Mouse (Mus musculus) adrenal gland (tissue): ENCODE results near the gene Gcgr.
"Not testable (repeated sequence)": the region's sequence is repeated elsewhere in the genome, so short reads cannot be mapped to it uniquely, and the experiment has no call there.

Experiments used
- intact Hi-C: fragments of 180-260 bp; cut with DNase I; formaldehyde crosslinking; loops from one replicate; pipeline ENCODE4 v1.15.1; 2025

The Gcgr gene

DNA sequence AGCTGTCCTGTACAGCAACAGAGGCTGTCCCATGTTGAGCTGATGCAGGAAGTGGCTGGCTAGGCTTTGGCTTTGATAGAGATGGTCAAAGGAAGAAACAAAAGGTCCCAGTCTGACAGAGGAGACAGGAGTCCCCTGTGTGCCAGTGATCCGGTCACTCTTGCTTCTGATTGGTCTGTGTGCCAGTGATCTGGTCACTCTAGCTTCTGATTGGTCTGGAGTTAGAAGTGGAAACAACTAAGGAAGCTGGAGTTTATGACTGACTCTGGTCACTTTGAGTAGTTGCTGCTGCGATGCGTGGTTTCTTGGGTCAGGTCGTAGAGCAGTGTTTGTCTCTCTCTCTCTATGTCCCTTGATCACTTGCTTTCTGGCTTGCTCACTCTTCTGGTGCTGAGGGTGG lies 28.8 kb upstream of the Gcgr start:
- intact Hi-C loops, result no loop called here

DNA sequence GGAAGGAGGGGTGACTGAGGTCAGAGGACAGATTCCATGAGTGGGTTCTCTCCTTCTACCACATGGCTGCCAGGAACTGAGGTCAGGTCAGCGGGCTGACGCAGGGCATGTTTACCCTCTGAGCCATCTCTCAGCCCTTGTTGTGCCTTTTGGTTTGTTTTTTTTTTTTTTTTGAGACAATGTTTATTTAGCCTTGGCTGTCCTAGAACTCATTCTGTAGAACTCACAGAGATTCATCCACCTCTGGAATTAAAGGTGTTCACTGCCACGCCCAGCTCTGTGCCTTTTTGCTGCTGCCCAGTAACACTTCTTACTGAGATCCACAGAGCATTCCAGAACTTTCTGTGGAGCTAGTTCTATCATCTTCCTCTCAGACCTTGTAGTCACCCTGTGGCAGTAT lies 24.8 kb upstream of the Gcgr start:
- intact Hi-C loops, result no loop called here

- intact Hi-C loops, result no loop called here
These were observed 23.6 kb upstream of the Gcgr start for GRCm38 (mm10) chr11:120506899-120507298.

GRCm38 (mm10) chr11:120507611-120508289 lies 22.7 kb upstream of the Gcgr start:
- intact Hi-C loops, result loop anchor here (2.0 kb wide), 1 partner anchor 19 kb away; no protein-coding TSS in a partner anchor

DNA sequence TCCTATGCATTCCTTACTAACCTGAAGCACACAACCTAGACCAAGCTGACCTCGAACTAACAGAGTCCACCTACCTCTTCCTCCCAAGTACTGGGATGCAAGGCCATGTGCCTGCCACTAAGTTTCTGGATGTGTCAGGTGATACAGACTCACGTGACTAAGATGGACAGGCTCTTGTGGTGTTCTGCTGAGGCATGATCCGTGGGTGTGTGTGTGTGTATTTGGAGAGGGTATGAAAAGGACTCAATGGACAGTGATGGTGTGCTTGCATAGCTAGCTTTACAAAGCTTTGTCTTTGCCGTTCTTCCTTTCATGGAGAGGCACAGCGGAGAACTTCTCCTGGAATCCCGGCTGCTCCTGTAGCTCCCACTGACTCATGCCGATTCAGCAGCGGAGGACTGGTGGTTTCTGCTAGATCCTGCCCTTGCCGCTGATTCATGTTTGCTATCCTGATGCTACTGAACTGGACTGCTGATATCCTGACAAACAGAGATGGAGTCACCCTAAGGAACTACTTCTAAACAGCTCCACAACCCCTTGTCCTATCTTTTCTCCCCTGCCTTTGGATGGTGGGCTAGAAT lies 22.1 kb upstream of the Gcgr start:
- intact Hi-C loops, result loop anchor here (2.0 kb wide), 1 partner anchor 20 kb away; no protein-coding TSS in a partner anchor

GRCm38 (mm10) chr11:120509940-120510339 lies 20.6 kb upstream of the Gcgr start:
- intact Hi-C loops, result loop anchor here (2.0 kb wide), 1 partner anchor 21 kb away; no protein-coding TSS in a partner anchor

DNA sequence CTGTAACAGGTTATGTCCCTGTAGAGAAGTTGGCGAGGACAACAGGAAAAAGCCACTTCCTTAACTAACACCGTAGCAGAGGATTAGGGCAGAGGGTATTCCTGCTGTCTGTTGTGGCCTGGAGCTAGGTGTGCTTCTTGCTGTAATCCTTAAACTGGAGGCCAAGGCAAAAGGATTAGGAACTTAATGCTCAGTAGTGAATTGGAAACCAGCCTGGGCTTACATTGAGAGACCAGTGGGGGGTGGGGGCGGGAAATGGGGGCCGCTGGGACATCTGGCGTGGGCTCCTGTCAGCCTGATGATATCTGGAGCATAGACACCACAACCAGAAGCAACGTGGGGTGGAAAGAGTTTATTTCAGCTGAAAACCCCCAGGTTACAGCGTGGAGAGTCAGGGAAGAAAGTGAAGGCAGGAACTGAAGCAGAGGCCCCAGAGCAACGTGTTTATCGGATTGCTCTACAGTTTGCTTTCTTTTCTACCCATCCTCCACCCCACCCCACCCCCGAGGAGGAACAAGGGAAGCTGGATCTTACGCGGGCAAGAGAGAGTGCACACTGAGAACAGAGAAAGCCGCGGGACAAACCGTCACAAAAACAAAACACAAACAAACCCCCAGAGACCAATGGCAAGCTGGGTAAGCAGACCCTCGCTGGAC lies 20.0 kb upstream of the Gcgr start:
- intact Hi-C loops, result no loop called here

- intact Hi-C loops, result no loop called here
These were observed 17.6 kb upstream of the Gcgr start for GRCm38 (mm10) chr11:120512790-120513453.

GRCm38 (mm10) chr11:120514262-120514661 lies 16.2 kb upstream of the Gcgr start:
- intact Hi-C loops, result not testable (repeated sequence)

DNA sequence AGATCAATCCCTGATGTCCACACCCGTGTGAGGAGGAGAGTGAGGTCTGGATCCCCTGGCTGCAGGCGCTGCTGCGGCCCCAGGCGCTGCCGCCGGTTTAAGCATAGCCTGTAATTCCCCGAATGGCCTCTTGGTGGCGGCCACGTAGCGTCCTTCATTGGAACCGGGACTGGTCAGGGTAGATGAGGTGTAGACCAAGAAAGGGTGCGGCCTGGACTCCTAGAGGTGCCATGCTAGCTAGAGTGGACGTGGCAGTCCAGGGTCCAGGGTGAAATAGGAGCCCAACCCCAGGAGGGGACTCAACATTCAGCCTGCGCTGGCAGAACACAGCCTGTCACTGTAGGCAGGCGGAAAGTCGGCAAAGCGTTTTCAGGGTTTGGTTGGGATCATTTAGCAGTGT lies 14.9 kb upstream of the Gcgr start:
- intact Hi-C loops, result loop anchor here (5.0 kb wide), 2 partner anchors 57 to 97 kb away; partner anchors contain the start of gene P4hb

GRCm38 (mm10) chr11:120517147-120517546 lies 13.4 kb upstream of the Gcgr start:
- intact Hi-C loops, result loop anchor here (5.0 kb wide), 2 partner anchors 55 to 95 kb away; partner anchors contain the start of gene P4hb

GRCm38 (mm10) chr11:120518027-120518426 lies 12.5 kb upstream of the Gcgr start:
- intact Hi-C loops, result loop anchor here (5.0 kb wide), 2 partner anchors 54 to 94 kb away; partner anchors contain the start of gene P4hb

- intact Hi-C loops, result loop anchor here (5.0 kb wide), 2 partner anchors 54 to 94 kb away; partner anchors contain the start of gene P4hb
These were observed 11.9 kb upstream of the Gcgr start for GRCm38 (mm10) chr11:120518558-120518957.

DNA sequence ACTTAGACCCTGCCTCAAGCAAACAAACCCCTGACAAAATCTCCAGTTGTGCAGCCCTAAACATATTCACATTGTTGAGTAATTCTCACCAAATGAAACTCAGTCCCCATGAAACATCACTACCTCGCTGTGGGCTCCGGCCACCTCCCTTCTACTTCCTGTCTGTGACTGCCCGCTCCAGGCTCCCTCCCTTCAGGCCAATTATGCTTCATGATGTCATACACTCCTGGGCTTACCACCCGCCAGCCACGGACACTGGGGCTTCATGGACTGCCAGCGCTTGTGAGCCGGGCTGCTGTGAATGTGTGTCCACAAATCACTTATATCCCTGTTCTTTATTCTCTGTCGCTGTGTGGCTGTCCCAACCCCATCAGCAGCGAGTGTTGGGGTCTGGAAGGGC lies 10.8 kb upstream of the Gcgr start:
- intact Hi-C loops, result loop anchor here (5.0 kb wide), 2 partner anchors 53 to 93 kb away; partner anchors contain the start of gene P4hb

DNA sequence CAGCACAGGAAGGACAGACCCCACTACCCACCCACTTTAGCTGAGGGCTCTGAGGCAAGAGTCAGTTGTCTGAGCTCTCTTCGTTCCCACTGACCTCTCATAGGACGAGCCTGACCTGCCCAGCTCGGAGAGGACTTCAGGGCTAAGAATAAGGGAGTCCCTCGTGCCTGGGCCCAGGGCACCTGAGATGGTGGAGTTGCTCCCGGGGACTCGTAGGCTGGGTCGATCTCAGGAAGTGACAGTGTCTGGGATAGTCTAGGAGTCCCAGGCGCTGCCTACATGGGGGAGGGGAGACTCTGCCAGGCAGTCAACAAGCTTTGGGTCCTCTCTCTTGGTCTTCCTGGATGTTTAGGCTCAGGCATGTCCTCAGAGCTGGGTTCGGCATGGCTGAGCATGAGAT lies 10.0 kb upstream of the Gcgr start:
- intact Hi-C loops, result no loop called here

DNA sequence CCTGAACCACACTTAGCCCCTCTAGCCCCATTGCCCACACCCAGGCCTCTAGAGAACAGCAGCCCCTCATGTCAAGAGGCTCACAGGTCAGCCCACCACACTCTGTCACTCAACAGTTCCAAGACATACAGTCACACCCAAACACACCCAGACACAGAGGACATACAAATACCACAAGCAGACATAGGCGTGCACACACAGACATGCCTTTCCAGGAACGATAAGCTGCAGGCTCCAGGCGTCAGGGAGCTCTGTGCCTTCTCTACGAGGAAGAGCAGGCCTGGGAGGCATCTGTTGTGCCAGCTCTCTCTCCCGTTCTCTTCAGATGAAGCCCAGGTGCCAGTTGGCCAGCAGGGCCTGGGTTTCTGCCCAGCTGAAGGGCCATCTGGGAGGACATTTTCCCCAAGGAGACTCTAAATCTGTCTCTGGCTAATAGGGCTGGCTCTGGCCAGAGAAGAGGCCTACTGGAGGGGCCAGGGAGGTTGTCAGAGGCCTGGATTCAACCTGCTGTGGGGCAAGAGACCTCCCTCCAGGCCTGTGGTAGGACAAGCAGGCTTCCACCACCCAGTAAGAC lies 9.4 kb upstream of the Gcgr start:
- intact Hi-C loops, result no loop called here

- intact Hi-C loops, result no loop called here
These were observed 7.9 kb upstream of the Gcgr start for GRCm38 (mm10) chr11:120522581-120522980.

GRCm38 (mm10) chr11:120525959-120526358 lies 4.5 kb upstream of the Gcgr start:
- intact Hi-C loops, result no loop called here

GRCm38 (mm10) chr11:120527690-120528354 lies 2.7 kb upstream of the Gcgr start:
- intact Hi-C loops, result no loop called here

DNA sequence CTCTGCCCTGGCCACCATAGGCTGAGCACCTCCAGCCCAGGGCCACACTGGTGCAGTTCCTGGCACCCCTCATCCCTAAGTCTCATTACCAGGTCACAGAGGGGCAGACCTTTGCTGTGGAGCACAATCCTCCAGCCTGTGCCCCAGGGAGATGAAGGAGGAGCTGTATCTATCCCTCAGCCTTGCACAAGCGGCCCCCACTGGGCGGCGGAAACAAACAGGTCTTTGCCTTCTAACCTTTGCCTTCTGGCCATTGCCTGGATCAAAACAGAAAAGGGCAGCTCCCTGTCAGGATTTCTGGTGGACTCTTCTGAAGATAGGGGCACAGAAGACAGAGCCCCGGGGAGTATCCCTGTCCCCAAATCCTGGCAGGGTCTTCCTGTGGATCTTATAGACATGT lies 1.6 kb upstream of the Gcgr start:
- intact Hi-C loops, result no loop called here

DNA sequence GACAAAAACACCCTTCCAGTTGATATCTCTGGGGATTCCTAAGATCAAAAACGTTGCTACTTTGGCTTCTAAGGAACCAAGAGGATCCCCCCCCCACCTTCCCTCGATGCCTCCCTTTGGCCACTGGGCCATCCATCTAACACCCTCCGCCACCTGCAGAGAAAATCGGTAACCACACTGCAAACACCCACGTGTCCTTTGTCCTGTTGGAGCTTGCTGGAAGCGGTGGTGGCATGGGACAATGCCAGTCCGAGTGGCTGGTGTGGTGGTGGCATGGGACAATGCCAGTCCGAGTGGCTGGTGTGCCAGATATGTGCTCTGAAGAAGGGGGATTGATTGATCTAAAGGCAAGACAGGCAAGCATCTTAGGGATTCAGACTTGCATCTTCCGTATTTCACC lies 1.1 kb downstream of the Gcgr start:
- intact Hi-C loops, result no loop called here
